Mouse (Mus musculus): Measurements from ENCODE around the gene Nasp.

Nasp gene

DNA sequence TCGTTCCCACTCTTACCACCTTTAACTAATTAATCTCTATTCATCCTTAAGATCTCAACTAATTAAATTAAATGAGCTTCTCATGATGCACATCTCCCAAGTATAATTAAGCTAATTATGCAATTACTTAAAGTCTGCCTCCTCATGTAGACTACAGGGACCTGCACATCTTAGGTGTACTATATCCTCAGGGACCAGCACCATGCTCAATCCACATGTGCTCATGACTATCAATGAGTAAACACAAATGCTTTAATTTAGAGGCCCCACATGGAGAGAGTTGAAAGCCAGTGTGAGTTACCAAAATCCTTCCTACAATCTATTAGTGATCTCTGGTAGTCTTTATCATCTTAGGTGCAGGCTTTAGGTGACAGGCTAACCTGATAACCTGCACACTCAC is 7.5 kb upstream of the Nasp start:
- DNase-seq (ENCODE audit: low spot score in 2 of 2): no peak

DNA sequence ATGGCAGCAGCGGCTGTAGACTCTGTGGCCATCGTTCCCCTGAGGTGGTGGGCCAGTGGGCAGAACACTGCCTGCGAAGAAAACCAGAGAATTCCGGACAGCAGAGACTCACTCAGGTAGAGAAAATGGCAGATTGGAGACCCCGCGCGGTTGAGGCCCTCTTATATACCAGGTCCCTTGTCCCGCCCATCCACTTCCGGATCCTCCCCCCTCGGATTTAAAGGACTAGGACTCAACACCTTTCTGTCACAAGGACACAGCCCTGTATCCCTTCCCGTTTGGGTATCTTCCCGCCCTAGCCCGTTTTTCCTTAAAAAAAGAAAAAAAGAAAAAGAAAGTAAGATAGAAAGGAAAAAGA is 403 bp downstream of the Nasp start:
- peak; percentile 90 to 94 for DNase-seq (ENCODE audit: low spot score in 2 of 2)

DNA sequence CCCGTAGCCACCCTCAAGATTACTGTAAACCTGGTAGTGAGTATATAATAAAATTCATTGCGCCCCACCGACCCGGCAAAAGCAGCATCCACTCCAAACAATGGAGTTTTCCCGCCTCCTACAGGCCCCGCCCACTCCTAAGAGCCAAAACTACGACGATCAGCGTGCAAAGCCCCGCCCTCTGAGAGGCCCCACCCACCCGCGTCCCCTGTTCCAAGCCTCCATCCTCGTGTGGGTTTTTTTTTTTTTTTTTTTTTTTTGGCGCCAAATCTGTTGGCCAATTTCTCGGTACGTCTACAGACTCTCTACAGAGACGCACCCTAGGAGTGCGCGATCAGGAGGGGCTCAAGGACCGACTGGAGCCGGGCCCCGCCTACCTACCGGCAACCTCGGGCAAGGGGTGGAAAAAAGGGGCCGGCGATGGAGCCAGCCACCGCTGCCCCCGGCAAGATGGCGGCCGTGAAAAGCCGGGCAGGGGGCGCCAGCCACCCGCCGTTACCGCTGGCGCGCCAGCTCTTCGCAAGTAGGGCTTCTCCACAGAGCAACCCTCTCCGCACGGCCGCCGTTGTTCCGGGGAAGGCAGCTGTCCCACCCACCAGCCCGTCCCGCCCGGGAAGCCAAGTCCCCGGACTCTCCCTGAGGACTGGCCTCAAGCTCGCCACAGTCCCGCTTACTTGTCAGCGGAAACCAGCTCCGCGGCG is 933 bp downstream of the Nasp start:
- peak; percentile 67 to 69 for DNase-seq (ENCODE audit: low spot score in 2 of 2)

DNA sequence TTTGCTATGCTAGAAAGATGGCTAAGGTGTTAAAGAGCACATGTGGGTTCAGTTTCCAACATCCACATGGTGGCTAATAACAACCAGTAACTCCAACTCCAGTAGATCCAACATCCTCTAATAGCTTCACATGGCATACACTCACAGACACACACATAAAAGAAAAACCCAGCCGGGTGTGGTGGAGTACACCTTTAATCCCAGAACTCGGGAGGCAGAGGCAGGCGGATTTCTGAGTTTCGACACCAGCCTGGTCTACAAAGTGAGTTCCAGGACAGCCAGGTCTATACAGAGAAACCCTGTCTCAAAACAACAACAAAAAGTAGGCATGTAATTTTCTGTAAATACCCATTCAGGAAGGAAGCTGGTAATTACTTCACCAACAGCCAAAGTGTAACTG is 2.9 kb downstream of the Nasp start:
- no peak for DNase-seq (ENCODE audit: low spot score in 2 of 2)

DNA sequence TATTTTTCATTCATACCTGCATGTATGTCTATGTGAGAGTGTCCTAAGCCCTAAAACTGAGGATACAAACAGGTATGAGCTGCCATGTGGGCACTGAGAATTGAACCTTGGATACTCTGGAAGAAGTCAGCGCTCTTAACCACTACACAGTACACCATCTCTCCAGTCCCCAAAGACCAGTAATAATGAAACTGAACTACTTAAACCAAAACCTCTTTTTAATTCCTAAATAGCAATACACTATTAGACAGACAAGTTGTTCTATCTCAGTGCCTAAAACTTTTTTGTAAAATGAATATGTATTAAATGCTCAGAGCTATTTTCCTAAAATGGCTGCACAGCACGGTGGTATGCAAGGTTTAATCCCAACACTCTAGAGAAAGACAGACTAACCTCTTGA is 12.5 kb downstream of the Nasp start:
- no peak for DNase-seq (ENCODE audit: low spot score in 2 of 2)

GRCm38 (mm10) chr4:116612621-116613020 is 15.1 kb downstream of the Nasp start:
- no peak for DNase-seq (ENCODE audit: low spot score in 2 of 2)

GRCm38 (mm10) chr4:116596978-116597881 is 30.5 kb downstream of the Nasp start:
- peak; percentile 89 for DNase-seq (ENCODE audit: low spot score in 2 of 2)

GRCm38 (mm10) chr4:116596379-116596778 is 31.4 kb downstream of the Nasp start, which contains the start of gene Ccdc17:
Gene Ccdc17 (plus strand): TSS chr4:116596654.
- no peak for DNase-seq (ENCODE audit: low spot score in 2 of 2)

DNA sequence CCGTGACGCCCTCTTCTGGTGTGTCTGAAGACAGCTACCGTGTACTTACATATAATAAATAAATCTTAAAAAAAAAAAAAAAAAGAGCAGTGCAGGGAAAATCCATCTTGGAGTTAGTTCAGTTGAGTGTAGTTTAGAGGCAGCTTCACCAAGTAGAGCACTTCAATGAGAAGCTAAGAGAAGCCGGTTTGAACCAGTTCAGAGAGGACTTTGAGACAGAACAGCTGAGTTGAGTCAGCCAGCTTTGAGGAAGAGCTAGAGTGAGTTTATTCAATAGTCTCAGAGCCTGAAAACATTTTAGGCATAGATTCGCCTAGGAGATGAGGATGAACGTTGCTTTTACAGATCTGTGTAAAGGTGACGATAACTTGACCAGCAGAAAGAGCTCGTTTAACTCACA is 31.9 kb downstream of the Nasp start:
- no peak for DNase-seq (ENCODE audit: low spot score in 2 of 2)

- DNase-seq (ENCODE audit: low spot score in 2 of 2): no peak
These were observed 69.4 kb downstream of the Nasp start for GRCm38 (mm10) chr4:116558151-116558882.

- DNase-seq (ENCODE audit: low spot score in 2 of 2): peak; percentile 96 to 97
These were observed 70.2 kb downstream of the Nasp start, which contains the start of gene Gpbp1l1 for GRCm38 (mm10) chr4:116557306-116558121. Gene Gpbp1l1 (plus strand): TSS chr4:116557658.

DNA sequence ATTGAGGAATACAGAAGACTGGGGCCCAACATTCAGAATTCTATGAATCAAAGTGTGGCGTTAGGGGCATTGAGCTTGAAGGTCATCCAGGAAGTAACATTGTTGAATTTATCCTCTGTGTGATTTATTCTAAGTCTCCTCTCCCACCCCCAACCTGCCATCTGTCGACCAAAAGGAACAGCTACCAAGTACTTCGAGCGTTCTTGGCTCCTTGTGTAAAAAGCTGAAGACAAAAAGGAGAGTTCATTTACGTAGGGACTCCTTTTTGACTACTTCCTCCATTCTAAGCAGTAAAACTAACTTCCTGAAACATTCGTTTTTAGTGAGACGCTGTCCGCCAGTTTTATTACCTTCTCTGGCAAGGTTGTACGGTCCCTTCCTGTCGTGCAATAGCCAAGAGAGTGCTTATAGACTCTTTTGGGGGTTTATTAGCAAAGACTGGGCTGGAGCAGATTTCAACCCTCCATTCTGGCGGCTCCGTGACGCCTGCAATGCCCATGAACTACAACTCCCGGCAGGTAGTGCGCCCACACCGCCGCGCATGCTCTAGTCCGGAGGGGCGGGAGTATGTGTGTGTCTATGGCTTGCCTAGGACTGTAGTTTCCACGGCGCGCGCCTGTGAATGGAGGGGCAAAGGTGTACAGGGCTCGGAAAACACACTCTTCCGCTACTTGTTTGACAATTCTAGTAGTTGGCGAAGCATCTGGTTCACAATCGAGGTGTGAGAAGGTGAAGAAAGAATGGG is 71.0 kb downstream of the Nasp start:
- DNase-seq (ENCODE audit: low spot score in 2 of 2): peak; percentile 93 to 94

GRCm38 (mm10) chr4:116555413-116556300 is 72.1 kb downstream of the Nasp start, which contains the start of gene Tmem69:
Gene Tmem69 (minus strand): TSS chr4:116555936.
- DNase-seq (ENCODE audit: low spot score in 2 of 2): peak; percentile 58 to 78

- DNase-seq (ENCODE audit: low spot score in 2 of 2): no peak
These were observed 74.7 kb downstream of the Nasp start for GRCm38 (mm10) chr4:116553035-116553434.
